Mouse (Mus musculus) kidney, embryonic 15.5 days (tissue): ENCODE data around the gene Gm5538. TPM values are rescaled to one million over a fixed set of nuclear protein-coding genes. Genes with fewer than 3 reads are reported as not detected.

Experiments
- ATAC-seq: fragments of 200-750 bp; cut with Nextera tagmentation; replicated peaks from 2 replicates; pipeline ENCODE4 v1.8.0; 2017; ENCODE audit warnings: moderate TSS enrichment; ENCODE audit not compliant: low FRiP score
- H3K27ac ChIP-seq: fragments of 300-500 bp; sonication (generic); 2 replicates; pipeline ENCODE4 v1.5.1; 2015; ENCODE audit warnings: mild to moderate bottlenecking, inconsistent platforms
- H3K27me3 ChIP-seq: fragments of 300-500 bp; sonication (generic); 2 replicates; pipeline ENCODE4 v1.6.1; 2015; ENCODE audit warnings: inconsistent platforms
- H3K36me3 ChIP-seq: fragments of 300-500 bp; sonication (generic); 2 replicates; pipeline ENCODE4 v1.6.1; 2015; ENCODE audit warnings: inconsistent platforms
- H3K4me1 ChIP-seq: fragments of 300-500 bp; sonication (generic); 2 replicates; pipeline ENCODE4 v1.6.1; 2015; ENCODE audit warnings: inconsistent platforms
- H3K4me2 ChIP-seq: fragments of 300-500 bp; sonication (generic); 2 replicates; pipeline ENCODE4 v1.6.1; 2015; ENCODE audit warnings: moderate library complexity, mild to moderate bottlenecking, inconsistent platforms
- H3K4me3 ChIP-seq: fragments of 300-500 bp; sonication (generic); replicated peaks from 2 replicates; pipeline ENCODE4 v1.5.1; 2015; ENCODE audit warnings: mild to moderate bottlenecking, inconsistent platforms
- H3K9ac ChIP-seq: fragments of 300-500 bp; sonication (generic); 2 replicates; pipeline ENCODE4 v1.6.1; 2015; ENCODE audit warnings: mild to moderate bottlenecking, inconsistent platforms
- H3K9me3 ChIP-seq: fragments of 300-500 bp; sonication (generic); replicated peaks from 2 replicates; pipeline ENCODE4 v1.6.1; 2016; ENCODE audit warnings: inconsistent platforms
- WGBS: fragments of 180-500 bp; shearing (Covaris S2); methylation state at CpG from one replicate; pipeline ENCODE4 v1.1.7; 2015; ENCODE audit warnings: mixed read lengths; 5-methylcytosine and 5-hydroxymethylcytosine counted together
- polyA plus RNA-seq: library from polyadenylated mRNA; unstranded; fragments of >200 nt; fragmentation: Nextera tagmentation; extraction: Ambion mirVana; gene quantifications from 2 replicates; pipeline ENCODE4 v1.2.1, GENCODE M21; 2015

Gene Gm5538
- polyA plus RNA-seq = not detected in 2 replicates

DNA sequence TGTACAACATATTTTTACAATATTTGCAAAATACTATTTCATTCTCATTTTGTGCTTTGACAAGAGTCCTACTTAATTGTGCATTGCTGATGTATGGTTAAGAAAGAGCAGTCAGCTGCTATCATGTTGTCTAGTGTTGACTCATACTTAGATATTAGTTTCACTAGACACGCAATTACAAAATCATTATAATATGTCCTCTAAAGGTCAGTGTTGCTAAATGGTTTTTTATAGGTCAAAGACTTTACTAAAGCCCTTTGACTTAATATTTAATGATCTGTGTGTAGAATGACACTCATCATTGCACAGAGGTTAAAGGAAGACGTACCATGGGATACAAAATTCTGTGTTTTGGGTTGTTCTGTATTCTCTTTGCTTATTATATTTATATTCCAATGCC, at the start of gene Gm5538:
Gm5538 (plus strand) TSS at position 301 of the 400 bp plus-strand sequence.
- Histone ChIP-seq H3K27me3 (no peaks in the 10 kb centered on the region), H3K9me3 (no peaks in the 10 kb centered on the region), H3K4me2 (no peak within 1 kb of the TSS), H3K27ac (no peak within 1 kb of the TSS), H3K36me3 (no peaks in the 10 kb centered on the region), H3K4me1 (no peaks in the 10 kb centered on the region), H3K4me3 (no peak within 1 kb of the TSS), H3K9ac (no peak within 1 kb of the TSS)
- 83% methylated on average over 2 of the region's 2 CpGs for WGBS
- no peak for ATAC-seq

DNA sequence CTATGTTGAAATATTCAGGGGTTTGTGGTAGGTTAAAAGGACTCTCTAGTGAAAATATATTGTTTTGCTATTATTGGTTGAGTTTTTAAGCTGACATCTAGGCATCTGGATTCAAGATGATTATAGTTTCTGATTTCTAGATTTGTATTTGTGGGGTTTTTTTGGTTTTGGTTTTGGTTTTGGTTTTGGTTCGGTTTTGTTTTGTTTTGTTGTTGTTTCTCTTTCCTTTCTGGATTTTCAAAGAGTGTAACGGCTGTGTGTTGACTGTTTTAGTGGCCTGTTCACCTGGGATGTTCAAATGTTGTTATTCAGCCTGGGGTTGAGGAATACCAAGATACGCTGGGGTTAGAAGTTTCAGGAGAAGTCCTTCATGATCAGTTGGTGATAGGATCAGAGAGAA, 32.2 kb upstream of the Gm5538 start:
- 88% methylated on average over 3 of the region's 3 CpGs for WGBS
- H3K9ac ChIP-seq = no peak overlapping the region
- H3K9me3 ChIP-seq = no peaks in the 10 kb centered on the region
- H3K27me3 ChIP-seq = no peaks in the 10 kb centered on the region
- ATAC-seq = no peak
- no peak overlapping the region for H3K4me2 ChIP-seq
- H3K4me3 ChIP-seq = no peak overlapping the region
- no peak overlapping the region for H3K27ac ChIP-seq
- no peaks in the 10 kb centered on the region for H3K36me3 ChIP-seq
- no peaks in the 10 kb centered on the region for H3K4me1 ChIP-seq

DNA sequence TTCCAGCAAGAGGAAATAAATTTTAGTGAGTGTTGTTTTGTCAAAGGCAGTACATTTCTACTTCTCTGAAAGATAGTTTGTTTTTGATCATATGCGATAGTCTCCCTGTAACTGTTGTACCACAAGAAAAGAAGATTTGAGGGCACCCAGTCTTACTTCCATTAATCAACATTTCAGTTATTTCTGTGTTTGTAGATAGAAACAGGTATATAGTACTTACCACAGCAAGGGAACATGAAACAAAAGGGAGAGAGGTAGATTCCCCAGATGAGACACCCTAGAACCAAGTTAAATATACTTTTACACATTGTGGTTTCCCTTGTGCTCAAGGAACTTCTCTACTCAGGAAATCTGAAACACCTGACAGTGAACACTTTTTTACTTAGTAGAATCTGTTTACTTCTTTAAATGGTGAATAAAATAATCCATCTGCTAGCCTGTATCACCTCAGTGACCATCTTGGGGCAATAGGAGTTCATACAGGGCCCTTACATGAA, 26.9 kb upstream of the Gm5538 start:
- Histone ChIP-seq H3K9me3 (no peaks in the 10 kb centered on the region), H3K4me1 (no peaks in the 10 kb centered on the region), H3K27me3 (no peaks in the 10 kb centered on the region), H3K27ac (no peak overlapping the region), H3K4me3 (no peak overlapping the region), H3K4me2 (no peak overlapping the region), H3K9ac (no peak overlapping the region), H3K36me3 (no peaks in the 10 kb centered on the region)
- WGBS = 93% methylated on average over 1 of the region's 1 CpGs
- ATAC-seq = no peak

DNA sequence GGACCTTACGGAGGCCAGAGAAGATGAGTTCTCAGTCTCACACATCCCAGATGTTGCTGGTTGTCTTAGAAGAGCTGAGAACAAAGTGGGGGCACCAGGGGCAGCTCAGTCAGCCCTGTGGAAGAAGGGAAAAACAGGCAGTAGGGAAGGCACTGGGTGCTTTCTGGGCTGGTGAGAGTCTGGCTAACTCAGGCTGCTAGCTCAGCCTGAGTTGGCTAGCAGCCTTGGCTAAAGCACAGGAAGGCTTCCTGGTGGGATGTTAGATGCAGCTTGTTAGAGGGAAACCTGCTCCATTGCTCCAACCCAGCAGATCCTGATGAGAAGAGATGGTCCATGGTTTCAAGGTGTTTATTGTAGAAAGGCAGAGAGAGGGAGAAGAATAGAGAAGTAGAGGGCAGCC, 10.3 kb downstream of the Gm5538 start:
- Histone ChIP-seq H3K9ac (no peak overlapping the region), H3K4me3 (no peak overlapping the region), H3K27me3 (no peaks in the 10 kb centered on the region), H3K4me1 (no peaks in the 10 kb centered on the region), H3K36me3 (no peaks in the 10 kb centered on the region), H3K4me2 (no peak overlapping the region), H3K9me3 (no peaks in the 10 kb centered on the region), H3K27ac (no peak overlapping the region)
- WGBS = 87% methylated on average over 1 of the region's 1 CpGs
- ATAC-seq = no peak

DNA sequence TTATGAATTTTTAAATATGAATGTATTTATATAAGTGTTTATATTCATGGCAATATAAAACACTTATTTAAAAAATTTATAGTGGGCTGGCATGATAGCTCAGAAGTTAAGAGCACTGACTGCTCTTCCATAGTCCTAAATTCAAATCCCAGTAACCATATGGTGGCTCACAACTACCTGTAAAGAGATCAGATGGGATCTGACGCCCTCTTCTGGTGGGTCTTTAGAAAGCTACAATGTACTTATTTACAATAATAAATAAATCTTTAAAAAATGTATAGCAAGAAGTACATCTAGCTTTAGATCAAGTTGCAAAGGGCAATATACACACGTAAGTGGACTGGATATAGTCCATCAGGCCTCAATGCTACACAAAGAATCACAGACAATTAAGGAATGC, 14.6 kb downstream of the Gm5538 start:
- ATAC-seq = no peak
- Histone ChIP-seq H3K36me3 (no peaks in the 10 kb centered on the region), H3K4me3 (no peak overlapping the region), H3K9ac (no peak overlapping the region), H3K27ac (no peak overlapping the region), H3K27me3 (no peaks in the 10 kb centered on the region), H3K4me1 (no peaks in the 10 kb centered on the region), H3K9me3 (no peaks in the 10 kb centered on the region), H3K4me2 (no peak overlapping the region)
- WGBS = 14% methylated on average over 2 of the region's 2 CpGs

Other genes starting within 250 kb of the Gm5538 start
- not detected in 2 replicates for gene Gm8298, start 131.3 kb downstream of the Gm5538 start, polyA plus RNA-seq
- not detected in 2 replicates for gene C130079G13Rik, start 195.4 kb downstream of the Gm5538 start, polyA plus RNA-seq